Mouse (Mus musculus) midbrain, postnatal 0 days (tissue): ENCODE results near the gene Mpp3. TPM values are rescaled to one million over a fixed set of nuclear protein-coding genes. Genes with fewer than 3 reads are reported as not detected.
"Not testable (repeated sequence)": the region's sequence is repeated elsewhere in the genome, so short reads cannot be mapped to it uniquely, and the experiment has no call there.

Experiments used
- ATAC-seq: fragments of 200-750 bp; cut with Nextera tagmentation; 2 replicates; pipeline ENCODE4 v1.8.0; 2017; ENCODE audit warnings: moderate number of reproducible peaks, mild to moderate bottlenecking, moderate TSS enrichment, moderate library complexity; ENCODE audit not compliant: low FRiP score
- DNase-seq: peaks from one replicate; pipeline ENCODE4 v3.0.0-alpha.2; 2015; ENCODE audit warnings: low spot score
- H3K27ac ChIP-seq: fragments of 300-500 bp; sonication (generic); 2 replicates; pipeline ENCODE4 v1.5.1; 2014; ENCODE audit warnings: low read depth, mild to moderate bottlenecking, low read length, mixed read lengths
- H3K27me3 ChIP-seq: fragments of 300-500 bp; sonication (generic); 2 replicates; pipeline ENCODE4 v1.6.1; 2014; ENCODE audit warnings: low read length, control low read depth, mixed read lengths; ENCODE audit not compliant: insufficient read depth
- H3K36me3 ChIP-seq: fragments of 300-500 bp; sonication (generic); 2 replicates; pipeline ENCODE4 v1.6.1; 2014; ENCODE audit warnings: low read length, control low read depth, mixed read lengths; ENCODE audit not compliant: insufficient read depth
- H3K4me1 ChIP-seq: fragments of 300-500 bp; sonication (generic); 2 replicates; pipeline ENCODE4 v1.6.1; 2014; ENCODE audit warnings: mild to moderate bottlenecking, control low read depth, antibody characterized with exemption, low read length, mixed read lengths; ENCODE audit not compliant: insufficient read depth
- H3K4me2 ChIP-seq: fragments of 300-500 bp; sonication (generic); 2 replicates; pipeline ENCODE4 v1.6.1; 2014; ENCODE audit warnings: low read depth, mild to moderate bottlenecking, low read length, mixed read lengths; ENCODE audit not compliant: poor library complexity, severe bottlenecking
- H3K4me3 ChIP-seq: fragments of 300-500 bp; sonication (generic); 2 replicates; pipeline ENCODE4 v1.5.1; 2014; ENCODE audit warnings: low read depth, mild to moderate bottlenecking, low read length, moderate library complexity
- H3K9ac ChIP-seq: fragments of 300-500 bp; sonication (generic); replicated peaks from 2 replicates; pipeline ENCODE4 v1.6.1; 2014; ENCODE audit warnings: mild to moderate bottlenecking, low read length, moderate library complexity, mixed read lengths; ENCODE audit not compliant: poor library complexity, severe bottlenecking
- H3K9me3 ChIP-seq: fragments of 300-500 bp; sonication (generic); 2 replicates; pipeline ENCODE4 v1.6.1; 2016; ENCODE audit warnings: low read length, control low read depth
- CTCF ChIP-seq: IDR thresholded peaks from 2 replicates; pipeline ENCODE4 v1.5.1; 2016; ENCODE audit warnings: antibody characterized with exemption, mild to moderate bottlenecking
- WGBS: fragments of 180-500 bp; shearing (Covaris S2); extraction: QIAGEN DNeasy Blood & Tissue Kit; methylation state at CpG from one replicate; pipeline ENCODE4 v1.1.7; 2014; 5-methylcytosine and 5-hydroxymethylcytosine counted together
- polyA plus RNA-seq: library from polyadenylated mRNA; unstranded; fragments of >200 nt; fragmentation: Nextera tagmentation; extraction: Ambion mirVana; gene quantifications from 2 replicates; pipeline ENCODE4 v1.2.1, GENCODE M21; 2015
- total RNA-seq: library from RNA; depleted of rRNA; stranded (reverse); fragments of >200 nt; gene quantifications from 2 replicates; pipeline ENCODE4 v1.2.3, GENCODE M21; 2014

The Mpp3 gene
- total and polyA plus RNA-seq, 2 experiments from 2014 or later = 53.9 to 71.9 TPM

GRCm38 (mm10) chr11:101994100-101994499, 34.2 kb downstream of the Mpp3 start:
- Histone ChIP-seq H3K9me3 (no peaks in the 10 kb centered on the region), H3K27ac (no peak overlapping the region), H3K36me3 (no peaks in the 10 kb centered on the region), H3K4me3 (no peak overlapping the region), H3K27me3 (no peaks in the 10 kb centered on the region), H3K4me2 (no peak overlapping the region), H3K9ac (no peak overlapping the region), H3K4me1 (no peaks in the 10 kb centered on the region)
- no peak for DNase-seq
- no peak for TF ChIP-seq CTCF
- WGBS = 84% methylated on average over 8 of the region's 8 CpGs
- ATAC-seq = no peak

- 87% methylated on average over 7 of the region's 7 CpGs for WGBS
- no peak for TF ChIP-seq CTCF
- H3K9me3 ChIP-seq = no peaks in the 10 kb centered on the region
- DNase-seq (no peak), ATAC-seq (no peak)
- no peak overlapping the region for H3K9ac ChIP-seq
- no peaks in the 10 kb centered on the region for H3K4me1 ChIP-seq
- no peak overlapping the region for H3K4me2 ChIP-seq
- no peak overlapping the region for H3K4me3 ChIP-seq
- H3K27me3 ChIP-seq = no peaks in the 10 kb centered on the region
- no peaks in the 10 kb centered on the region for H3K36me3 ChIP-seq
- no peak overlapping the region for H3K27ac ChIP-seq
Measured at GRCm38 (mm10) chr11:101992411-101992810, 35.9 kb downstream of the Mpp3 start.

GRCm38 (mm10) chr11:101991813-101992212, 36.4 kb downstream of the Mpp3 start:
- H3K9ac ChIP-seq = no peak overlapping the region
- TF ChIP-seq CTCF = no peak
- H3K4me2 ChIP-seq = no peak overlapping the region
- no peaks in the 10 kb centered on the region for H3K27me3 ChIP-seq
- H3K4me3 ChIP-seq = no peak overlapping the region
- no peaks in the 10 kb centered on the region for H3K4me1 ChIP-seq
- DNase-seq (no peak), ATAC-seq (no peak)
- WGBS = 84% methylated on average over 3 of the region's 3 CpGs
- H3K9me3 ChIP-seq = no peaks in the 10 kb centered on the region
- H3K27ac ChIP-seq = no peak overlapping the region
- no peaks in the 10 kb centered on the region for H3K36me3 ChIP-seq

- no peaks in the 10 kb centered on the region for H3K27me3 ChIP-seq
- no peak overlapping the region for H3K4me3 ChIP-seq
- ATAC-seq (no peak), DNase-seq (no peak)
- 84% methylated on average over 3 of the region's 3 CpGs for WGBS
- no peaks in the 10 kb centered on the region for H3K9me3 ChIP-seq
- H3K36me3 ChIP-seq = no peaks in the 10 kb centered on the region
- H3K27ac ChIP-seq = no peak overlapping the region
- no peaks in the 10 kb centered on the region for H3K4me1 ChIP-seq
- no peak for TF ChIP-seq CTCF
- no peak overlapping the region for H3K9ac ChIP-seq
- no peak overlapping the region for H3K4me2 ChIP-seq
Measured at GRCm38 (mm10) chr11:101990244-101990643, 38.0 kb downstream of the Mpp3 start.

GRCm38 (mm10) chr11:101986913-101987312, 41.3 kb downstream of the Mpp3 start, which contains the start of gene Dusp3:
Dusp3 (minus strand) TSS chr11:101987013.
- H3K4me3 ChIP-seq = no peak within 1 kb of the TSS
- ATAC-seq (no peak), DNase-seq (no peak)
- H3K27ac ChIP-seq = no peak within 1 kb of the TSS
- no peaks in the 10 kb centered on the region for H3K36me3 ChIP-seq
- 76% methylated on average over 3 of the region's 3 CpGs for WGBS
- no peak within 1 kb of the TSS for H3K4me2 ChIP-seq
- no peak for TF ChIP-seq CTCF
- H3K9ac ChIP-seq = no peak within 1 kb of the TSS
- H3K27me3 ChIP-seq = no peaks in the 10 kb centered on the region
- H3K9me3 ChIP-seq = no peaks in the 10 kb centered on the region
- peaks cover 8% of the 10 kb centered on the region; the same call in 1 of the 2 replicates for H3K4me1 ChIP-seq

GRCm38 (mm10) chr11:101985990-101986389, 42.3 kb downstream of the Mpp3 start:
- H3K36me3 ChIP-seq = peaks cover 1% of the 10 kb centered on the region; the same call in 1 of the 2 replicates
- peak; percentile 93 for TF ChIP-seq CTCF
- no peak overlapping the region for H3K9ac ChIP-seq
- H3K27ac ChIP-seq = no peak overlapping the region
- no peak overlapping the region for H3K4me3 ChIP-seq
- H3K4me1 ChIP-seq = peaks cover 8% of the 10 kb centered on the region; the same call in 1 of the 2 replicates
- no peak overlapping the region for H3K4me2 ChIP-seq
- ATAC-seq (no peak), DNase-seq (peak; percentile 91)
- WGBS = 8% methylated on average over 10 of the region's 10 CpGs
- no peaks in the 10 kb centered on the region for H3K9me3 ChIP-seq
- no peaks in the 10 kb centered on the region for H3K27me3 ChIP-seq

- DNase-seq, H3K4me1 ChIP-seq, H3K9me3 ChIP-seq, ATAC-seq, H3K9ac ChIP-seq, H3K4me3 ChIP-seq, H3K27me3 ChIP-seq, H3K36me3 ChIP-seq: not testable (repeated sequence)
- 68% methylated on average over 6 of the region's 6 CpGs for WGBS
- Histone ChIP-seq H3K4me2 (0 out of 2 replicates have a peak overlapping the region, but pooled peaks have one; percentile 70), H3K27ac (0 out of 2 replicates have a peak overlapping the region, but pooled peaks have one; percentile 77)
Measured at GRCm38 (mm10) chr11:101985450-101985849, 42.8 kb downstream of the Mpp3 start.
